Mouse (Mus musculus): ENCODE measurements at regions not wholly inside any gene's neighbourhood (a gene's known extent, or its start where the extent isn't known, plus 50 kb on each side); places are given as distances from the start of the nearest gene placed in this dataset.
"Not testable (repeated sequence)": the region's sequence is repeated elsewhere in the genome, so short reads cannot be mapped to it uniquely, and the experiment has no call there.

DNA sequence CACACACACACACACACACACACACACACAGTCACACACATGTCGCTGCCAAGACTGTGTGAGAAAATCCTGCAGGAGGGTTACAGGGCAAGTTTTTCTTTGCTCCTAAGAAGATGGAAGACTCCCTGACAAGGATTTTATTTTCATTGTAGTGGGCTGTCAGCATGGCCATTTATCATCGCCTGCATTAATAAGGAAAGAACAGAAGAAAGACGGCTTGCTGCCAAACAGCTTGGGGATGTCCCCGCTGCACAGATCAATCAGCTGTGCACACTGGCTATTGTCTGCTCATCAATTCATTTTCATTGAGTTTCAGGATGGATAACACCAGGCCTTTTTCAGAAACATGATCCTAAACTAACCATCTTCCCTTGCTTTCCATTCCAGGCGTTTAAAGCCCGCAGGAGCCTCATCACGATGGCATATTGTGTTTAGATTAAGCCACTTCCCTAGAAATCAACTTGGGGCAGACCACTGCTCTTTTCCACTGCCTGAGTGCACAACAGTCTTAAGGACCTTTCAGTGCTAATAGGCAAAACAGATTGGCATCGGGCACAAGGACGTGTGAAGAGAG, 213.1 kb upstream of the Crbn start:
- DNase-seq: no peak

GRCm38 (mm10) chr6:107019126-107019525, 219.2 kb upstream of the Crbn start:
- no peak for DNase-seq

DNA sequence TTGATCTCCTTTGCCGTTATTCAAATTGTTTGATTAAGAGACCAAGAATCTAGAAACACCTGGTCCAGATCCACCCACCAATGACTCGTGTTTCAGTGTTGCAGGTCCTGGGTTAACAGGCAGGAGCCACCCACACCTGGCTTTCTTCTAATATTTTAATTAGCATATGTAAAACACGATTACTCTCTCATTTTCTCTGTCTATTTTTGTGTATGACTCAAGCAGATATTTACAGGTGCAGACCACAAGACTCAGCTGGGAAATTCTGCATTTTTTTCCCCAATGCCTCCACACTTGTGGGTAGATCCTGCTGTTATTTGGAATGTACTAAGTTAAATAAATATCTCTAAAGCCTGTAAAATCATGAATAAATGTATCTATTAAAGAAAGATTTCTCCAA, 245.3 kb upstream of the Crbn start:
- DNase-seq: no peak

DNA sequence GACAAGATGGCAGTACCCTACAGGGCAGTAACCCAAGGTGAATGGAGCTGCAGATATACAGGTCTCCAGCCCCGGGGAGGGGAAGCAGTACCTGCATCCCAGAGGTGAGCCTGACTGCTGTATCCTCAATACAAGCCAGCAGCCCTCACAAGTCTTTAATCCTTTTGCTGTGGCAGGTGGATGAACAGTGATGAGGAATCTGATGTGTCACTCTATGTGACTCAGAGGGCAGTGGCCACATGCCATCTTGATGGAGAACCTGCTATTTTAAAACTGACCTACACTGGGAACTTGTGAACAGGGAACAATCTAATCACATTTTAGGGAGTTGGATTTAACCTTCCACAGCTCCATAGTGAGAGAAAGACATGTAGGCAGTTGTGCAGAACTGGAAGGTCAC, 251.7 kb upstream of the Crbn start:
- no peak for DNase-seq

DNA sequence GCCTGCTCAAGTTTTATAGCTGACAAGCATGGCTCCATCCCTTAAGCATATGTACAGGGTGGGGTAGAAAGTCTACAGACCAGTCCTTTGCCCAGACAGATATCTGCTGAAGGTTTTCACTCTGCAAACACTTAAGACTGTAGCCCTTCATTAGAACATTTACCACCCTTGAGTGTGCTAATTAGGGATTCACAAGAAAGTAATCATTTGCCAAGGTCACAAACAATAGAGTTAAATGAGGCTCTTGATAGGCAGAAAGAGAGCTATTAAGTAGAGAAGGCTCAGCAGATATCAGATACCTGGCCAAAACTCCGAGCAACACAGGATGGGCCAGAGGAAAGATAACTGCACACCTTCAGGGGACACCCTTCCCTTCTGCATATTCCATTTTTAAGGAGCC, 252.3 kb upstream of the Crbn start:
- no peak for DNase-seq

- no peak for DNase-seq
These were observed 259.3 kb upstream of the Crbn start for GRCm38 (mm10) chr6:107059001-107059765.

DNA sequence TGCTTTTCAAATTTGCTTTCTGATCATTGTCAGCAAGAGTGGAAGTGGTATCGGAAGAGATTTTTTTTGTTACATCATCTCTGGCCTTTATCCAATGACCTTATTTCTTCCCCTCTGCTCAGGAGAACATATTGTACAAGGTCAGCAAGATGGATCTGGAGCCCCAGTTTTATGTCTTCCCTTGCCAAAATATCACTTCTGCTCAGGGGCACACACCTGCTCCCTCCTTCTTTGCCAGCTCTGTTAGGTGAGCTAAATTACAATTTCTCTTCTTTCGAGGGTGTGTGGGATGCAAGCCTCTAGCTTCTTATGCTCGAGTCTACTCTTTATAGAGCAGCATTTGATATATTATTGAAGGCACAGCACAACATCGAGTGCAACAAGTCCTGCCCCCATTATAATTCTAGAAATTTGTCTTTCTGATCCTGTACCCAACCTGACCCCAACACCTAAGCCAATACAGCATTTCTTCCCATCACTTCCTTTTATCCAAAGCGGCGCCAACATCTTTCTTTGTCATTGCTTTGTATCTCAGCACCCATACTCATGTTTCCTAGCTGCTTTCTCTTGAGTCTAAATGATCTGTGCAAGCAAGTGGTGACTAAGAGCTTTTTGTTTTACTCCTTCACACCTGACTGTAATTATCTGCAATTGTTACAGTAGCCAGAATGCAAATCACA, 263.1 kb upstream of the Crbn start:
- no peak for DNase-seq

DNA sequence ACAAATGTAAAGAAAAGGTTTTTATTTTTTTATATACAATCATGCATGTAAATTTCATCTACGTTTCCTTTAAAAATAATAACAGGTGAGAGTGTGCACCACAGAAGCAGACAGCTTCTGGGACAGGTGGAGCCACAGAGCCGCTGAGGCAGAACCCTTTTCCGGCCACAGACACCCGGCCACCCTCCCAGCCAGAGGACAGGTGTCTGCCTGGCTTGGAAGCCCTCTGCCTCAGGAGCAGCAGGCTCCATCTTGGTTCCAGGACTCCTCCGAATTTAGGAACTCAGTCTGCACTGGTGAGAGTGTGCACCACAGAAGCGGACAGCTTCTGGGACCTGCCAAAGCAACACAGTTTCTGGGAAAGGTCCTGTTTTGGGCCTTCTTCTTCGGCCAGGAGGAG, 270.6 kb upstream of the Crbn start:
- DNase-seq: no peak

- no peak for DNase-seq
These were observed 292.7 kb upstream of the Crbn start for GRCm38 (mm10) chr6:107092600-107092999.

DNA sequence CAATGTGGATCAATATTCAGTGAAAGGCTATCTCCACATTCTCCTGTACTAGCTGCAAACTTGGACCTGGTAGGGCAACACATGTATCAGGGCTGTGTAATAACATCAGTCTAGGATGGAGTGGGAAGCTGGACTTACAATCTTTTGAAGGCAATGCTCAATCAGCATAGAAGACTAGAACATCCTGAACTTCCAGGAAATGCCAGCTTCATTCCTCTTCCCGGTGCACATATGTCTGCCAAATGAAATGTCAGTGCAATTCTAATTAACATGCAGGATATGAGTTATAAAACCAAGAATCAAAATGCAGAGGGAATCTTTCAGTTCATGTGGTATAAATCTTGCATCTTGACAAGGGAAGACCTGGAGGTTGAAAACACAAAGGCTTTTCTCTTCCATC, 328.8 kb upstream of the Crbn start:
- DNase-seq: no peak

DNA sequence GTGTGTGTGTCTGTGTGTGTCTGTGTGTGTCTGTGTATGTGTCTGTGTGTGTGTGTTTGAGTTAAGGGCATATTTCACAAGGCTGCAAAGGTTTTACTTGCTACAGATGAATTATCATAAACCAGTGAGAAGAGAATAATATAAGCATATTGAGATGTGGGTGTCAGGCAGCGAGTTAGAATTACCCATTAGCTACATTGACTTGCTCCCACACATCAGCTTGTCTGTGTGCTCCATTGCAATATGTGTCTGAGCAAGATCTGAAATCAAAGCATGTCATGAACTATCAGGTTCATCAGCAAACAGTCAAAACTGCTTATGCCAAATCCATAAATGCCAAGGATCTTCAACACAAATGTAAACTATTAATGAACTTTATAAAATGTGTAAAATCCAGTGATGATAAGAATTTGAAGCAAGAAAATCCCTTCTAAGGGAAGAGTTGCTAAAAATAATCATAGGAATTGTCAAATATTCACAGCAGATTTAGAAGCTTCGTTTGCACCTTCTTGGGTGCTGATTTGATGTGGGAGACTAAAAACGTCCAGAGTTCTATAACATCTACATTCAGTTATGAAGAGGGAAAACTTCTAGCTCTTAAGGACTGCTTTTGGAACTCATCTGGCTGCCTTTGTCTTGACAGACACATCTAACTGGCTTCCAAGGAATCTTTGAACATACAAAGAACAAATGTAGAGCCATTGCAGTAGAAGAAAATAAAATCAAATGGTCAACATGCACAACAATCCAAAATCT, 361.7 kb upstream of the Lrrn1 start:
- DNase-seq: no peak

DNA sequence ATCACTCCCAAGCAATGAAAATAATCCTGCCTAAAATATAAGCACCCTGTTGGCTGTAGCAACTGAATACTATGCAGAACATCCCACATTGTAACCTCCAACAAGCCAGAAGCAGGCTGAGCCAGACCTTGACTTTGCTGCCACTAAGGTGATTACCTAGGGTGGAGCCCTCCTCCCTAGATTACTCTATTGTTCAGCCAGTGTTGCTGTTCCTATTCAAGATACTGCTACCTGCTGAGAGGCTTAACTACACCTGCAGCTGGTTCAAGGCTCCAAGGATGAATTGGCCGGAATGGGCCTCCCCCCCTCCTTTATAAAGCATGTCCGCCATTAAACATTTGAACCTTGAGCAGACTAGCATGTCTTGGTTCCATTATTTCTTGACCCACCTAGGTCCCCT, 311.3 kb upstream of the Lrrn1 start:
- DNase-seq: no peak

GRCm38 (mm10) chr6:107218721-107219120, 310.8 kb upstream of the Lrrn1 start:
- no peak for DNase-seq

- DNase-seq: no peak
These were observed 307.0 kb upstream of the Lrrn1 start for GRCm38 (mm10) chr6:107222602-107223001.

GRCm38 (mm10) chr6:107229843-107230242, 299.7 kb upstream of the Lrrn1 start:
- not testable (repeated sequence) for DNase-seq

DNA sequence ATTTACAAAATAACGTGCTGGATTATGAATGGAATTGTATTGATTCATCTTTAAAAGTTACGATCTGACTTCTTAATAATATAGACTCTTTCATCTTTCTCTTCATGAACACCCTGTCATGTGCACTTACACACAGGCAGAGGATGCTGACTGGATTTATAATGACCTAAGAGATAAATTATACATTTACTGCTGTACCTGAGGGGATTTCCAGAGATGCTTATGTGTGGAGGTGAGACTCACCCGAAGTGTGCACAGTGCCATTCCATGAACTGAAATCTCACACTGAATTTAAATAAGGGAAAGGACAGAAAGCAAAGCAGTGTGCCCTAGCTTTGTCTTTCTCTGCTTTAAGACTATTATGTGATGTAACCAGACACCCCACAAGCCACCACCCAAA, 291.9 kb upstream of the Lrrn1 start:
- no peak for DNase-seq

DNA sequence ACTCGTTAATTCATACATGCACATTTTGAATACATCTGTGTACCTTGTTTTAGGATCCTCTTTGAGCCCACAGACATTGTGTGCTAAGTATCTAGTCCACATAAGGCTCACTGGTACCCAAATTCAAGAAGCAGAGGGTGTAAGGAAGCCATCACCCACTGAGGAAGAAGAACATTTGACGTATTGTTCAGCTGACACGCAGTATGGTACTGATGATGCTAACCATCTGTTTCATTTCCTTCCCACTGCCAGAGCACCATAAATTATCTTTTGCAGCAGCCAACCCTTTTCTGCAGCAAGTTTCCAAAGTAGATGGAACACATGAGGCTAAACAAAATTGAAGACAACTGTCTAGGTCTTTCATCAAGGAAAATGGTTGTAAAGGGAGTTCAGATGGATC, 285.6 kb upstream of the Lrrn1 start:
- DNase-seq: no peak

DNA sequence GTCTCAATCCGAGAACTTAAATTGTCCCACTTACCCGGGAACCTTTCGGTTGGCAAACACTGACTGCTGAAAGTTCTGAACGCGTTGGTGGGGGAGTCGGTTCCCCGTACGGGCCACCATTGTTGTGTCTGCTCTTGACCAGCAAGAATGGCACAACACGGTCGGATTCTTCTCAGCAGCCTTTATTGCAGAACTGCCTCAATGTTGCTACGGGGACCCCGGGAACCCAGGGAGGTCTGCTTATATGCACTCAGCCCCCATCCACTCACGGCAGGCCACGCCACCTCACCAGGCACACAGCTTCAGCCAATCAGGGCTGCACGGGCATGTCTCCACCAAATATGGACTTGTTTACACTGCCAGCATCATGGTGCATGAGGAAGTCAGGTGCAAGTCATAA, 249.2 kb upstream of the Lrrn1 start:
- DNase-seq: no peak

GRCm38 (mm10) chr6:107290850-107291249, 238.7 kb upstream of the Lrrn1 start:
- DNase-seq: no peak

GRCm38 (mm10) chr6:107303676-107304369, 225.7 kb upstream of the Lrrn1 start:
- DNase-seq: no peak

DNA sequence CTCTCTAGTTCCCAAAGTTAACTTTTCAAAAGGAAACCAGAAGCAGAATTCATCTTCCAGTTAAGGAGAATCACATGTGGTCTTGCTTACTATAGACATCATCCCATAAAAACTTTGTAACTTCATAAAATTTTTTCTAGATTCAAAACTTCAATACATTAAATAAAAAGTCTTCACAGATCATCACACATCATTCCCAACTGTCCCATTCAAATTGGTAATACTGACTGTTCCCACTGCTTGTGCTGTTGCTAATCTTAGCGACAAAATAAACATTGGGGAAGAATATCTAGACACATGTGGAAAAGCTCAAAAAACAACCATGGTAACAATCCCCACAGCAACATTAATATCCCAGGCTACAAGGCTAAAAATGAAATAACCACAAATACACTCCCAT, 210.0 kb upstream of the Lrrn1 start:
- no peak for DNase-seq

DNA sequence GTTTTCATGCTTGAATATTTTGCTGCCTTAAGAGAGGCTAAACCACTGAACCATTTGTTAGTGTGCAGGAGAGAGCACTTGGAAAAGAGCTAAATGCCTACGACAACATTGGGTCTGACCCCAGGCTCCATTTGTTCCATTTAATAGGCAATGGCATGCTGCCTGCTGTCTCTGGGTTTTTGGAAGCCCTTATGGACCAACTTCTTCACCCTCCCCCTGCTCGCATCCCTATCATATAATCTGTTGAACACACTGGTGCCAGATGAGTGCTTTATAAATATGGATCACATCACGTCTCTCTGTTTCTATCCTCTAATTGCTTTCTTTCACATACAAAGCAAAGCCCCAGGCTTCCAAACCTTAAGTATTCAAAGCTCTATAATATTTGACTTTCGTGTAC, 179.1 kb upstream of the Lrrn1 start:
- DNase-seq: no peak
